Mouse (Mus musculus): ENCODE data around the gene Ttc3. TPM values are rescaled to one million over a fixed set of nuclear protein-coding genes. Genes with fewer than 3 reads are reported as not detected.

Ttc3 gene
- polyA plus RNA-seq, 1 experiment from 2014 or later, result 60.3 TPM

- H3K27me3 ChIP-seq (ENCODE audit: control insufficient read depth, insufficient read depth, low read length), result no peaks in the 10 kb centered on the region
- no peak overlapping the region for H3K27ac ChIP-seq (replicated peaks)
- WGBS, result 93% methylated on average over 4 of the region's 4 CpGs
- DNase-seq (ENCODE audit: low spot score) (no peak), ATAC-seq (ENCODE audit: low FRiP score, low TSS enrichment) (no peak)
- H3K4me2 ChIP-seq (replicated peaks; ENCODE audit: low read depth), result no peak overlapping the region
- H3K4me1 ChIP-seq (replicated peaks; ENCODE audit: control insufficient read depth, insufficient read depth), result no peaks in the 10 kb centered on the region
- no peak overlapping the region for H3K9ac ChIP-seq (ENCODE audit: low read length)
- no peak overlapping the region for H3K4me3 ChIP-seq (ENCODE audit: low read depth, low read length)
- no peak for TF ChIP-seq EP300 (optimal IDR thresholded peaks at IDR 0.05)
- no peak for TF ChIP-seq CTCF (IDR thresholded peaks at IDR 0.05; ENCODE audit: low read depth)
- H3K36me3 ChIP-seq (ENCODE audit: control insufficient read depth, insufficient read depth, low read length), result peaks cover 17% of the 10 kb centered on the region
- H3K9me3 ChIP-seq (ENCODE audit: control insufficient read depth, low read length), result no peaks in the 10 kb centered on the region
These were observed 58.5 kb downstream of the Ttc3 start for GRCm38 (mm10) chr16:94428948-94429347.

- DNase-seq (ENCODE audit: low spot score), result no peak
- peaks cover 25% of the 10 kb centered on the region for H3K36me3 ChIP-seq (ENCODE audit: control insufficient read depth, insufficient read depth, low read length)
These were observed 65.2 kb downstream of the Ttc3 start for GRCm38 (mm10) chr16:94435495-94436234.

GRCm38 (mm10) chr16:94436801-94437200 is 66.4 kb downstream of the Ttc3 start:
- H3K4me1 ChIP-seq (replicated peaks; ENCODE audit: control insufficient read depth, insufficient read depth), result no peaks in the 10 kb centered on the region
- WGBS, result 65% methylated on average over 2 of the region's 2 CpGs
- H3K4me3 ChIP-seq (ENCODE audit: low read depth, low read length), result no peak overlapping the region
- ATAC-seq (ENCODE audit: low FRiP score, low TSS enrichment), result no peak
- H3K4me2 ChIP-seq (replicated peaks; ENCODE audit: low read depth), result no peak overlapping the region
- no peak for DNase-seq (ENCODE audit: low spot score)
- H3K9ac ChIP-seq (ENCODE audit: low read length), result no peak overlapping the region
- peaks cover 25% of the 10 kb centered on the region for H3K36me3 ChIP-seq (ENCODE audit: control insufficient read depth, insufficient read depth, low read length)
- H3K9me3 ChIP-seq (ENCODE audit: control insufficient read depth, low read length), result no peaks in the 10 kb centered on the region
- TF ChIP-seq EP300 (optimal IDR thresholded peaks at IDR 0.05) (no peak), CTCF (IDR thresholded peaks at IDR 0.05; ENCODE audit: low read depth) (no peak)
- H3K27ac ChIP-seq (replicated peaks), result no peak overlapping the region
- no peaks in the 10 kb centered on the region for H3K27me3 ChIP-seq (ENCODE audit: control insufficient read depth, insufficient read depth, low read length)

More at GRCm38 (mm10) chr16:94435495-94436234, 65.2 kb downstream of the Ttc3 start:
- Histone ChIP-seq H3K27ac (replicated peaks) (peak overlapping the region; percentile 59; the same call in 1 of the 2 replicates), H3K27me3 (ENCODE audit: control insufficient read depth, insufficient read depth, low read length) (no peaks in the 10 kb centered on the region), H3K4me2 (replicated peaks; ENCODE audit: low read depth) (no peak overlapping the region), H3K9ac (ENCODE audit: low read length) (no peak overlapping the region), H3K9me3 (ENCODE audit: control insufficient read depth, low read length) (no peaks in the 10 kb centered on the region), H3K4me1 (replicated peaks; ENCODE audit: control insufficient read depth, insufficient read depth) (no peaks in the 10 kb centered on the region), H3K4me3 (ENCODE audit: low read depth, low read length) (no peak overlapping the region)
- WGBS, result 59% methylated on average over 8 of the region's 8 CpGs
- peak; percentile 57; the same call in 1 of the 2 replicates for ATAC-seq (ENCODE audit: low FRiP score, low TSS enrichment)
- TF ChIP-seq EP300 (optimal IDR thresholded peaks at IDR 0.05) (no peak), CTCF (IDR thresholded peaks at IDR 0.05; ENCODE audit: low read depth) (no peak)

- Histone ChIP-seq H3K4me3 (ENCODE audit: low read depth, low read length) (no peak overlapping the region), H3K4me1 (replicated peaks; ENCODE audit: control insufficient read depth, insufficient read depth) (no peaks in the 10 kb centered on the region), H3K4me2 (replicated peaks; ENCODE audit: low read depth) (no peak overlapping the region), H3K9ac (ENCODE audit: low read length) (no peak overlapping the region), H3K36me3 (ENCODE audit: control insufficient read depth, insufficient read depth, low read length) (peaks cover 33% of the 10 kb centered on the region), H3K9me3 (ENCODE audit: control insufficient read depth, low read length) (no peaks in the 10 kb centered on the region), H3K27me3 (ENCODE audit: control insufficient read depth, insufficient read depth, low read length) (no peaks in the 10 kb centered on the region), H3K27ac (replicated peaks) (no peak overlapping the region)
- DNase-seq (ENCODE audit: low spot score) (no peak), ATAC-seq (ENCODE audit: low FRiP score, low TSS enrichment) (no peak)
- WGBS, result 79% methylated on average over 2 of the region's 2 CpGs
- TF ChIP-seq CTCF (IDR thresholded peaks at IDR 0.05; ENCODE audit: low read depth) (no peak), EP300 (optimal IDR thresholded peaks at IDR 0.05) (no peak)
These were observed 70.9 kb downstream of the Ttc3 start for GRCm38 (mm10) chr16:94441361-94441760.

GRCm38 (mm10) chr16:94449151-94449550 is 78.7 kb downstream of the Ttc3 start:
- peaks cover 8% of the 10 kb centered on the region for H3K36me3 ChIP-seq (ENCODE audit: control insufficient read depth, insufficient read depth, low read length)
- no peak overlapping the region for H3K27ac ChIP-seq (replicated peaks)
- no peaks in the 10 kb centered on the region for H3K9me3 ChIP-seq (ENCODE audit: control insufficient read depth, low read length)
- no peak for TF ChIP-seq EP300 (optimal IDR thresholded peaks at IDR 0.05)
- peak; percentile 65 for TF ChIP-seq CTCF (IDR thresholded peaks at IDR 0.05; ENCODE audit: low read depth)
- DNase-seq (ENCODE audit: low spot score), result no peak
- no peak overlapping the region for H3K9ac ChIP-seq (ENCODE audit: low read length)
- H3K4me1 ChIP-seq (replicated peaks; ENCODE audit: control insufficient read depth, insufficient read depth), result no peaks in the 10 kb centered on the region
- H3K4me3 ChIP-seq (ENCODE audit: low read depth, low read length), result no peak overlapping the region
- WGBS, result 67% methylated on average over 8 of the region's 8 CpGs
- peak; percentile 39; the same call in 1 of the 2 replicates for ATAC-seq (ENCODE audit: low FRiP score, low TSS enrichment)
- H3K27me3 ChIP-seq (ENCODE audit: control insufficient read depth, insufficient read depth, low read length), result no peaks in the 10 kb centered on the region
- H3K4me2 ChIP-seq (replicated peaks; ENCODE audit: low read depth), result no peak overlapping the region

GRCm38 (mm10) chr16:94449632-94450031 is 79.2 kb downstream of the Ttc3 start:
- 75% methylated on average over 7 of the region's 7 CpGs for WGBS
- H3K36me3 ChIP-seq (ENCODE audit: control insufficient read depth, insufficient read depth, low read length), result peaks cover 8% of the 10 kb centered on the region
- ATAC-seq (ENCODE audit: low FRiP score, low TSS enrichment), result no peak

More at GRCm38 (mm10) chr16:94449632-94450031, 79.2 kb downstream of the Ttc3 start:
- no peak for TF ChIP-seq CTCF (IDR thresholded peaks at IDR 0.05; ENCODE audit: low read depth)
- peak; percentile 34 for TF ChIP-seq EP300 (optimal IDR thresholded peaks at IDR 0.05)
- Histone ChIP-seq H3K27ac (replicated peaks) (no peak overlapping the region), H3K4me3 (ENCODE audit: low read depth, low read length) (no peak overlapping the region), H3K27me3 (ENCODE audit: control insufficient read depth, insufficient read depth, low read length) (no peaks in the 10 kb centered on the region), H3K4me1 (replicated peaks; ENCODE audit: control insufficient read depth, insufficient read depth) (no peaks in the 10 kb centered on the region), H3K9ac (ENCODE audit: low read length) (no peak overlapping the region), H3K4me2 (replicated peaks; ENCODE audit: low read depth) (no peak overlapping the region), H3K9me3 (ENCODE audit: control insufficient read depth, low read length) (no peaks in the 10 kb centered on the region)
- DNase-seq (ENCODE audit: low spot score), result no peak
